Mouse (Mus musculus): Measurements from ENCODE around the gene Zfp385a.

The Zfp385a gene

GRCm38 (mm10) chr15:103363809-103364208 lies 23.9 kb upstream of the Zfp385a start:
- no peak for DNase-seq (ENCODE audit: low spot score in 2 of 2)

GRCm38 (mm10) chr15:103362950-103363349 lies 23.1 kb upstream of the Zfp385a start:
- DNase-seq (ENCODE audit: low spot score in 2 of 2) = no peak

DNA sequence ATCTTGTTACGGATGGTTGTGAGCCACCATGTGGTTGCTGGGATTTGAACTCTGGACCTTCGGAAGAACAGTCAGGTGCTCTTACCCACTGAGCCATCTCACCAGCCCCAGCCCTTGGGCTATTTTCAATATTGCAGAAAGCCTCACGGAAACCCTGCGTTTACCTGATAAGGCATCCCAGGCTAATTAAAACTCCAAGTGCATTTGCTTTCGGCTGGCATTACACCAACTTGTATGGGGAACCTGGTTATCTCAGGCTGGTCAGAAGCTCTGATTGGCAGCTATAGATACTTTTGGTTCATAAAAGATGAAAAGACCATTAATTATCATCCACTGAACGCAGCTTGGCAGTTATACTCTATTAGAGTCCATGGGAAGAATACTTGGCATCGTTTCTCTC lies 22.4 kb upstream of the Zfp385a start:
- no peak for DNase-seq (ENCODE audit: low spot score in 2 of 2)

DNA sequence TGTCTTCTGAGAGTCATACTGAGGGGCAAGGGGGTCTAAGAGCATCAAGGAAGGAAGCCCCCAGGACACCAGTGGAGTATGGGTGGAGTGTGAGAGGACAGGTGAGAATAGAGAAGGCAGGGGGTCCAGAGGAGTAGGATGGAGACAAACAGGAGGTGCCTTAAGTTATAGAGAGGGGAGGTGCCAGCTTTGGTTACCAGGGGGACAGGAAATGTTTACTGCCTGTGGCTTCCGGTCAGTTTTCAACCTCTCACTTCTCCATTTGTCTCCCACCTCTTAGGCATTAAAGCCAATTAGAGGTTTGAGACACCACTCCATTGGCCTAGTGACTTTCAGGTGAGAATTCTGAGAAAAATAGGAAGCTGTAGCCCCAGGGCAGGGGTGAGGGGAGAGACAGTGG lies 21.4 kb upstream of the Zfp385a start:
- DNase-seq (ENCODE audit: low spot score in 2 of 2) = no peak

DNA sequence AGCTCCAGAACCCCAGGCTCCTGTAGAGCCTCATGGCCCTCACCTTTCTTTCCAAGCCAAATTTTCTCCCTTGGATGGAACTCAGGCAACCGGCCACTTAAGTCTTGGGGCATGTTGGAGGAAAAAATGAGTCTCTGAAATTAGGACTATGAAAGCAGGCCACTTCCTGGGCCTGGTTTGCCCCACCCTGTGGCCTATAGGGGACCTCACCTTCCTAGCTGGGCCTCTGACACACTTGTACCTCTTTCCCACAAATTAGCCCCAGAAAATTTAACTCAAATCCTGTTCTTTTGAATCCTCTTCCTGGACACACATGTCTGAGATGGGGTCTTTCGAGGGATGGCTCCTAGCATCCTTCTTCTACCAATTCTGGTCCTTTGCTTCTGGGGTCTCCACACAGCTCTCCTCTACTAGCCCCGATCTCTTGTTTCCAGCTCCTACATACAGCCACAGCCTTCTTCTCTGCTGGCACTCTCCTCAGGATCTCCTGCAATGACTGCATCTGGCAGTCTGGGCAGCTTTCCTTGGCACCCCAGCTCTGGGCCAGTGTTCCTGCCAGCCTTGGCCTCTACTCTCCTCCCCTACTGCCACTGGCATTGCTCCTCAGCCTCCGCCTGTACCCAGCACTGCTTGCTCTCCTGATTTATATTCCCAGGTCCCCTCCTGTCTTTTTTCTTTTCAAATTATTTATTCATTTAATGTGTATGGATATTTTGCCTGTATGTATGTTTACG lies 20.1 kb upstream of the Zfp385a start:
- peak; percentile 60 to 67 for DNase-seq (ENCODE audit: low spot score in 2 of 2)

- DNase-seq (ENCODE audit: low spot score in 2 of 2) = peak; percentile 50 to 58
These were observed 19.2 kb upstream of the Zfp385a start for GRCm38 (mm10) chr15:103359122-103359510.

DNA sequence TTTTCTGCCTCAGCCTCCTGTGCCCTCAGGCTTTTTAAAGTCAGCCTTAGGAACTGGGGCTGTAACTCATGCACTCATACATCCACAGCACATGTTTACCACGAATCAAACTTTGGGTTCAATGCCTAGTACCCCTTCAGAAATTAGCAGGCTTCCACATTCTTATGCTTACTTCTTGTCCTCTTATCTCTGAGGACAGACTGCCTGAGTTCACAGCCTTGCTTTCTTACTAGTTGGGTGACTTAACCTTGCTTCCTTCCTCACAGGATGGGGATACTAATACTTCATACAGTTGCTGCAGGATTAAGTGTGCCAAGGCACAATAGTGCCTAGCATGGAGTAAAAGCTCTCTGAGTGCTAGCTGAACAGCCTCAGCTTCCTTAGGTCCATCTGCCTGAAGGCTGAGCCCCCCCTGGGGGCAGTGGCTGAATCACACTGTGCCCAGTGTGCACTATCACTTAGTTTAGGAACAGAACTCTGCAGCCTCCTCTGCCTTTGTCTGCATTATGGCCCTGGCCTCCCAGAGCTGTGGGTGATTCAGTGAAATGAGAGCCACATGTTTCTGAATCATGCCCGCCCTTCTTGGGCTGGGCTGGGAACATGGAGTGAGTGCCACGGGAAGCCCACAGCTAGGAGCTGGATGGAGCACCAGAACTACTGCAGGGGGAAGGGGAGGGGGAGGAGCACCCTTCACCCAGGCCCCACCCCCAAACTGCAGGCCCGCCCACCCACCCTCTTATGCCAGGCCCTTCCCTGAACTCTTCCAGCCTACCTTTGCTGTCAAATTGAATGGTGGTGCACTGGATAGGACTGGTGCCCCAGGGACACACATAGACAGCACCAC lies 18.6 kb upstream of the Zfp385a start:
- peak; percentile 50 to 57 for DNase-seq (ENCODE audit: low spot score in 2 of 2)

DNA sequence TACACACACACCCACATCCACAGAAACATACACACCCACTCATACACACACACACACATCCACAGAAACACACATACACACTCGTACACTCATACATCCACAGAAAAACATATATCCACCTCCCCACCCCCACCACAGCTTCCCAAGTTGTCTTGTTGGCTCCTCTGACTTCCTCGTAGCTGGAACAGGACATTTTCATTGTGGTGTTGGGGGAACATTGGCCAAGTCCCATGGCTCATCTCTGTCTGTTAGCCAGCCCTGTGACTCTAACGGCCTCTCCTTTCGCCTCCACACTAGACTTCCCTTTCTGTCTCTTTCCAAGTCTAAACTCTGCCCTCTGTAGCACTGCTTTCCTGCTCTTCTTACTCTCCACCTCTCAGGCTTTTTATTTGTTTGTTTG lies 17.9 kb upstream of the Zfp385a start:
- no peak for DNase-seq (ENCODE audit: low spot score in 2 of 2)

DNA sequence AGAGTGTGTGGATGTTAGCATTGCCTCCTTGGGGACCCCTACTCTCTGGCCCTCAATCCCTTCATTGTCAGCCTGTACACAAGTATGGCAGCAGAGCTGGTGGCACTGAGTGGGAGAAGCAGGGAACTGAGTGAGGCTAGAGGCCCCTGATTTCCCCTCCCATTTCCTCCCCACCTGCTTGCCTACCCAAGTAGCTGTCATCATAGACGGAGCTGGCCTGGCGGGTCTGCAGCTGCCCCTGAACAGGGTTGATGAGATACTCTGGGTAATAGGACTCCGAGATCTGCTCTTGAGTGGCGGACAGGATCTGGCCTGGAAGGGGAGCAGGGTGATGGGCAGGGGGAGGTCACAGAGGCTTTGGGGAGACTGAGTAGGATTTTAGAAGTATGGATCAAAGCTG lies 16.2 kb upstream of the Zfp385a start:
- DNase-seq (ENCODE audit: low spot score in 2 of 2) = no peak

DNA sequence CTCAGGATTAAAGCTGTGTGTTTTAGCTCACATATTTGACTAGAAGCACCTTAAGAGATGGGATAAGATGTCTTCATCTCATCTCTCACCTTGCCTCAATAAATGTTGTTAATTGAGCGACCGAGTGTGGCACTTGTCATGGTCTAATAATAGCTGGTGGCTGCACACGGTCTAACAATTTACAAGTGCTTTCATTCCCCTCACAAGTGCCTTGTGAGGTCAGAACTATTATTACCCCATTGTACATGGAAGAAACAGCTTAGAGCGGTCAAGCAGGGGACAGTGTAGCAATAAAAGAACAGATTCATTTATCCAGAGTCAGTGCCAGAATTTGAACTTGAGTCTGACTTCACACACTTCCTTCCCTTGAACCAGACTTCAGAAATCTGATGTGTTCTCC lies 15.5 kb upstream of the Zfp385a start:
- DNase-seq (ENCODE audit: low spot score in 2 of 2) = peak in 1 of 2 experiments; percentile 56

- no peak for DNase-seq (ENCODE audit: low spot score in 2 of 2)
These were observed 14.8 kb upstream of the Zfp385a start for GRCm38 (mm10) chr15:103354690-103355089.

GRCm38 (mm10) chr15:103353511-103354256 lies 13.8 kb upstream of the Zfp385a start:
- no peak for DNase-seq (ENCODE audit: low spot score in 2 of 2)

GRCm38 (mm10) chr15:103352856-103353255 lies 13.0 kb upstream of the Zfp385a start:
- no peak for DNase-seq (ENCODE audit: low spot score in 2 of 2)

- peak in 1 of 2 experiments; percentile 57 for DNase-seq (ENCODE audit: low spot score in 2 of 2)
These were observed 7.4 kb upstream of the Zfp385a start for GRCm38 (mm10) chr15:103347275-103347684.

- no peak for DNase-seq (ENCODE audit: low spot score in 2 of 2)
These were observed 5.9 kb upstream of the Zfp385a start for GRCm38 (mm10) chr15:103345789-103346188.

- no peak for DNase-seq (ENCODE audit: low spot score in 2 of 2)
These were observed 3.7 kb upstream of the Zfp385a start for GRCm38 (mm10) chr15:103343556-103343955.

DNA sequence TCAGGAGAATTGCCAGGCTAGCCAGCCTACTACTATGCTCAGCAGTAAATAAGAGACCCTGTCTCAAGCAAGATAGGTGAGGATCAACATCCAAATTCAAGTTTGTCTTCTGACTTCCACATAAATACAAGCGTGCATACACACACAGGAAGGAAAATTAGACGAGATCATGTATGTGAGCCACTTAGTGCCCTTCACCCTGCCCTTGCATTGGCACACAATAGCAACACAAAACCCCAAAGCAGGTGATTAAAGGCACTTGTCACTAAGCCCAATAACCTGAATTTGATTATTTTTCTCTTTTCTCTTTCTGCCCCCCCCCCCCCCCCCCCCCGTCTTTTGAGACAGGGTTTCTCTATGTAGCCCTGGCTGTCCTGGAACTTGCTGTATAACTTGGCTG lies 3.1 kb upstream of the Zfp385a start:
- DNase-seq (ENCODE audit: low spot score in 2 of 2) = no peak

GRCm38 (mm10) chr15:103342415-103342814 lies 2.5 kb upstream of the Zfp385a start:
- peak; percentile 60 to 77 for DNase-seq (ENCODE audit: low spot score in 2 of 2)

DNA sequence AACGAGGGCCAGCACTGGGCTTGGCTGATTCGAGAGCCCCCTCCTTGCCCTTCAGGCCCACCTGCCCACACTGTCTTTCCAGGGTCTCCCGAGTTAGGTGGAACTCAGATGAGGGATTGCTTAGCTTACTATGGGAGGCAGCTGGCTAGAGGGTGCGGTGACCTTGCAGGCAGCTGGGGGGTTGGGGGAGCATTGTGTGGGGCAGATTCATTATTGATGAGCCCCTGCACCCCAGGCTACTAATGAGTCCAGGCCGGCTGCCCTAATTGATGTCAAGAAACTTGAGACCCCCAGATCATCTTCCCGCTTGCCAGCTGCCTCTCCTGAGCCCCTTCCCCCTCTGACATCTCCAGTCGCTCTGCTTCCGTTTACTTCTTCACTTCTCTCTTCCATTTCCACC lies 1.7 kb upstream of the Zfp385a start:
- DNase-seq (ENCODE audit: low spot score in 2 of 2) = no peak

DNA sequence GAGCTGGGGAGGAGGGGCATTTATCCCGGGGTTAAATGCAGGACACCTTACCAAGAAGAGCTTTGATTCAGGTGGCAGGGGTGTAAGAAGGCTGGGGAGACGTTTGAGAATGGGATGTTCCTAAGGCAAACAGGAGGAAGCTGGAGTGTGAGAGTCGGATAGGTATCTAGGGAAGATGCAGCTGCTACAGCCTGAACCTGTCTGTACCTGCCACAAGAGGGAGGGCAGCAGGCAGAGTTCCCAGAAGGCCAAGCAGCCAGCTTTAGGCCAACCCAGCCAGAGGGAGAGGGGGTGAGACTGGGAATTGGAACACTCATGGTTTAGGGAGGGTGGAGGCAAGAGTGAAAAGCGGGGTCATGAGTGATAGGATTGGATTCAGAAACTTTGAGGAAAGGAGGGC lies 893 bp upstream of the Zfp385a start:
- DNase-seq (ENCODE audit: low spot score in 2 of 2) = no peak

- no peak for DNase-seq (ENCODE audit: low spot score in 2 of 2)
These were observed 530 bp downstream of the Zfp385a start for GRCm38 (mm10) chr15:103339166-103339960.

DNA sequence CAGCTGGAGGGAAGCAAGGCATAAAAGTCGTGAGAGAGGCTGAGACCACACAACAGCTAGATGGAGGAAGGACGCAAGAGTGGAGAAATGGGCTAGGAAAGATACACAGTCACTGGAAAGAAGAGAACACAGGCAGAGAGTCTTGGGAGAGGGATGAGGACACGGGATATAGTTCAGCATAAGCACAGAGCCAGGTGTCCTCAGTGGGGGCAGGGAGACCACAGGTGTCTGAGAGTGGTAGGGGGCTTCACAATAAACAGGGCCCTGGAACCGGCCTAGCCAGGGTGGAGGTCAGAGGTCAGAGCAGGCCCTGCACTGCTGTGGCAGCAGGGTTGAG lies 1.1 kb downstream of the Zfp385a start:
- no peak for DNase-seq (ENCODE audit: low spot score in 2 of 2)

All from heart, adult 9 months (tissue).